Mouse (Mus musculus): ENCODE results near the gene Ap2m1.

Ap2m1 gene

GRCm38 (mm10) chr16:20528779-20529178, 6.5 kb upstream of the Ap2m1 start:
- in situ Hi-C loops (cut with MboI, MseI): loop anchor here in 1 of 2 experiments (10.0 kb wide), 1 partner anchor 896 kb away; the partner anchor contains the start of gene Vps8

DNA sequence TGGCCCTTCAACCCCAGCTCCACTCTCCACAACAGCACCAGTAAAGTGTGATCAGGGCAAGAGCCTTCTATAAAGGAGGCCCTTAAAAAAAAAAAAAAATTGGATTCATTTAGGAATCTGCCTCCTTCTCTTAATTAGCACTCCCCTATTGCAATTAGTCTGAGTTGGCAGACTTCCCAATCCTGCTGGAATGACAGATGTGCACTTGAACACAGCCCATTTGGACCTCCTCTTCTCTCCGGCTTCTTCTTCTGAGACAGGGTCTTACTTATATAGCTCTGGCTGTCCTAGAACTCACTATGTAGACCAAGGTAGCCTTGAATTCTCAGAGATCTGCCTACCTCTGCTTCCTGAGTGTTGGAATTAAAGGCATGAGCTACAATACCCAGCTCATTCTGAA, 5.9 kb upstream of the Ap2m1 start:
- in situ Hi-C loops (cut with MboI, MseI): loop anchor here in 1 of 2 experiments (10.0 kb wide), 1 partner anchor 895 kb away; the partner anchor contains the start of gene Vps8

- in situ Hi-C loops (cut with MboI, MseI): no loop called here
These were observed 4.3 kb upstream of the Ap2m1 start for GRCm38 (mm10) chr16:20530941-20531340.

GRCm38 (mm10) chr16:20534617-20535295, 522 bp upstream of the Ap2m1 start:
- in situ Hi-C loops (cut with MboI, MseI): no loop called here

DNA sequence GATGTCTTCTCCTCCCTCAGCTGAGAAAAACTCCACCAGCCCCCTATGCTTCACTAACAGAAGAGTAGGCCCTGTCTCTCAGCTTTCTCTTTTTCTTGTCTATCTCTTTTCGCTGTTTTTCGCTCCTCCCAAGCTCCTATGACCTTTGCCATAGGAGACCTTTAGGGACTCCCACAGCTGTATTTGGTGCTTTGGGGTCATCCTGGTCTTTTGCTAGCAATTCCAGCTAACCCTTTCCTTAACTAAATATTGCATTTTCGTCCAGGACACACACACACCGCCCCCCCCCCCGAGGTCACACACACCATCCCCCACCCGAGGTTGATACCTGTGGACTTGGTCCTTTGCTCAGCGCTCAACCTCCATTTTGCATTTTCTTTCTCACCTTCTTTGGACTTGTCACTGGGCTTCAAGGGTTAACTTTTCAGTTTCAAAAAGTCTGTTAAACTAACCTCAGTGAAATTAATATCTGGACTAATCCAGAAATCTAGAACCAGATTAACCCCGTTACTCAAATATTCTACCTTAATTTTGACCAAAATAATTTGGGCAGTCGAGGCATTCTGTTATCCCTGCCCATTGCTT, 895 bp downstream of the Ap2m1 start:
- in situ Hi-C loops (cut with MboI, MseI): no loop called here

- in situ Hi-C loops (cut with MboI, MseI): no loop called here
These were observed 1.8 kb downstream of the Ap2m1 start for GRCm38 (mm10) chr16:20537071-20537471.

DNA sequence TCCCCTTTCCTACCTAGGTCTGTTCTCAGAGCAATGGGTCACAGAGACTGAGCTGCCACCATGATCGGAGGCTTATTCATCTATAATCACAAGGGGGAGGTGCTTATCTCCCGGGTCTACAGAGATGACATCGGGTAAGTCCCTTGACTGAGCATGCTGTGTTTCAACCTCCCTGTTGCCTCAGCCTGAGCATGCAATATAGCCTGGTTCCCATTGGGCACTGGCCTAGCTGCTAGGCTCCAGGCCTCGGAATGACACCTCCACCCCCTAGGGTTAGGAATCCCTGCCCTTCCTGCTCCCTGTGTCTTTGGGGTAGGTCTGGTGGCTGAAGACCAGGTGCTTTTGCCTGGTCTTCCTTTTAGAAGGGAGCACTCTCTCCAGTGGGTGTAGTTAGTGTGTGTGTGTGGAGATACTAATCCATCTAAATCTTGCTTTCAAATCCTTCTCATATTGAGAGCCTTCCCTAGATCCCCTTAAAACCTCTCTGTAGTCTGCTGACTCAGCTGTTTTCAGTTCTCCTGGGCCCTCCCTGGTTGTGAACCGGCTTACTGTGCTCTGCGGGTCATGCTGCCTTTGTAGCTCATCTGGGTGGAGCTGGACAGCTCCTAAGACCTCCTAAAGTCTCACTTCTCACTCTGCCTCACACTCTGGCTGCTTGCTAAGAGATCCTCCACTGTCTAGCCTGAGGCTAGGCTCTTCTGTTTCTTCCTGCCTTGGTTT, 2.5 kb downstream of the Ap2m1 start:
- in situ Hi-C loops (cut with MboI, MseI): no loop called here

DNA sequence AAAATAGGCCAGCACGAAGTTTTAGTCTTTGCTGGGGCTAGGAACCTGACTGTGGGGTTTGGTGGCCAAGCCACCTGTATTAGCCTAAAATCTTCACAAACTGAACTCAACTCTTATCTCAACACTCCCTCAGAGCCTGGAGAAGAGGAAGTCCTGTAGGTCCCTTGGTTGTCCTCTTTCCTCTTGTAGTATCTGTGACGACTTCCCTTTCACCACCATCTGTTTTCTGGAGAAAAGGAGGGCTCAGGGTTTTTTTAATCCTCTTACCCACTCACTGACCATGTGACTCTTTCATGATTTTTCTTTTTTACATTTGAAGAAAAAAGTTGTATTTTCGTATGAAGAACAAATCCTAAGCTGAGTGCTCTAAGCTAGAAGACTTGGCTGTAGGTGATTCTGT, 4.4 kb downstream of the Ap2m1 start:
- in situ Hi-C loops (cut with MboI, MseI): loop anchor here (10.0 kb wide), 2 partner anchors 135 to 575 kb away; no protein-coding TSS in a partner anchor

DNA sequence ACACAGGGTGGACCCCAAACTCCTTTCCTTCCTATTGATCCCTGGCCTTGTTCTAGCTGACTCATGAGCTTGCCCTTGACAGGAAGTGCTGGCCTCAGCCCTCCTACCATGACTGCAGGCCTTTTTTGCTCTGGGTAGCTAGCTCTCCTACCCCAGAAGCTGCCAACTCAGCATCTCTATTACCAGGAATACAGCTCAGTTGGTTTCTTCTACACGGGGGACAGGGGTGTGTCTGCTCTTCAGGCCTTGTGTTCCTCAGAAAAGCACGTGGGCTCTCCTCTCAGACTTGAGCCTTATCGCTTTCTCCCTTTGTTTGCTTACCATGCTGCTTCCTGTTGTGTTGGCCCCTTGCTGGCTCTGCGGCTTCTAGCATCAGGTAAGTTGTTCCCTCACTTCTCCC, 5.2 kb downstream of the Ap2m1 start:
- in situ Hi-C loops (cut with MboI, MseI): loop anchor here (10.0 kb wide), 2 partner anchors 134 to 576 kb away; no protein-coding TSS in a partner anchor

DNA sequence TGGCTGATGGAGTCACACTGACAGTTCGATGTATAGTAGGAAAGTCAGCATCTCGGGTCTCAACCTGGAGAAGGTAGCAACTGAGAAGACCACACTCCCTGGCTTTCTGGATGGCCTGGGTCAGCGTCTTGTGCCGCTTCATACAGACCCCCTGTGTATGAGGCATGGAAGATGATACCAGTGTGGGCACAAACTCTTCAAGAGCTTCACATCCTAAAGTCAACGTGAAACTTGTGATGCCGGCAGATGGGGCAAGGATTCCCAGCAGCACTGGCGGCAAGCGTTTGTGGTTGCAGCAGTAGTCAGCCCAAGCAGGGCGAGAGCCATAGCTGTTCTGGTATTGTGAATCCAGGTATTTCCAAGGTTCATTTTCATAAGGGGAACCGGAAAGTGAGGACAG, 10.4 kb downstream of the Ap2m1 start:
- in situ Hi-C loops (cut with MboI, MseI): loop anchor here (5.0 to 10.0 kb wide), 4 partner anchors 38 to 581 kb away; no protein-coding TSS in a partner anchor

- in situ Hi-C loops (cut with MboI, MseI): loop anchor here (5.0 to 10.0 kb wide), 4 partner anchors 40 to 583 kb away; no protein-coding TSS in a partner anchor
These were observed 12.1 kb downstream of the Ap2m1 start for GRCm38 (mm10) chr16:20547423-20547822.

- in situ Hi-C loops (cut with MboI, MseI): loop anchor here (5.0 to 10.0 kb wide), 4 partner anchors 41 to 584 kb away; no protein-coding TSS in a partner anchor
These were observed 13.0 kb downstream of the Ap2m1 start, which contains the start of gene Abcf3 for GRCm38 (mm10) chr16:20548096-20548948. Abcf3 (plus strand) TSS chr16:20548577.

DNA sequence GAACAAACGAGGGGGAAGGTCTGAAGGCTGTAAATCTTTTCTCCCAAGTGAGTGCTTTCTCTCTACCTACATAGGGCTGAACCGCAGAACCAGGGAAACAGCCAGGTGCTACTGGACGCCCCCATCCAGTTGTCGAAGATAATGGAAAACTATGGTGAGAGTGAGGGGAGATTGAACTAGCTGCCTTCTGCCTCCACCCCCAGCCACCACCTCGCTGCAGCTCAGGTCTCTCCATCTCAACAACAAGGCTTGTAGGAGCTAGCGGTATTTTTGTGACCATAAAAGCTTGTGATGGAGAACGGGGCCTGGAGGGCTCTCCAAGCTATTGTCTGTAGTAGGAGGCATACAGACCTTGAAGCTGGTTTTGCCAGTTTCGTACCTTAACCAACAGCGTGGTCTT, 13.9 kb downstream of the Ap2m1 start:
- in situ Hi-C loops (cut with MboI, MseI): loop anchor here (5.0 to 10.0 kb wide), 4 partner anchors 42 to 584 kb away; no protein-coding TSS in a partner anchor

GRCm38 (mm10) chr16:20551691-20552090, 16.4 kb downstream of the Ap2m1 start:
- in situ Hi-C loops (cut with MboI, MseI): no loop called here

- in situ Hi-C loops (cut with MboI, MseI): no loop called here
These were observed 17.3 kb downstream of the Ap2m1 start for GRCm38 (mm10) chr16:20552594-20552993.

GRCm38 (mm10) chr16:20555000-20555399, 19.7 kb downstream of the Ap2m1 start:
- in situ Hi-C loops (cut with MboI, MseI): no loop called here

- in situ Hi-C loops (cut with MboI, MseI): no loop called here
These were observed 22.1 kb downstream of the Ap2m1 start for GRCm38 (mm10) chr16:20557381-20557780.

DNA sequence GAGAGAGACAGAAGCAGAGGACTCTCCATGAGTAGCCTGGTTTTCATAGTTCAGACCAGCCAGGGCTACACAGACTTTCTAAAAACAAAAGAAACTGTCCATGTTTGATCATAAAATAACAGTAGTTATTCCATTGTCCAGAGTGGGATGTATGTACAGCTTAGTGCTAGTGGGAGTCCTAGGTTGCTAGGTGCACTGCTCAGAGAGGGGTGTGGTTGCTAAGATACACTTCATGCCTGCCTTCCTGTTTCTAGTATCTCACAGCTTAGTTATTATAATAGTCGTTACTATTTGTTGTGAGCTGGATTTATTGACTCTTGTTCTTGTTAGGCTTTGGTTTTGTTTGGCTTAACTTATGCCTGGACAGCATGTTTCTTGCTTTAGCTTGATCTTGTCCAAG, 29.8 kb downstream of the Ap2m1 start:
- in situ Hi-C loops (cut with MboI, MseI): loop anchor here in 1 of 2 experiments (10.0 kb wide), 1 partner anchor 500 kb away; no protein-coding TSS in a partner anchor

GRCm38 (mm10) chr16:20589366-20589938, 54.2 kb downstream of the Ap2m1 start, which contains the start of gene Vwa5b2:
Vwa5b2 (plus strand) TSS chr16:20589471.
- in situ Hi-C loops (cut with MboI, MseI): no loop called here

GRCm38 (mm10) chr16:20589939-20590679, 54.8 kb downstream of the Ap2m1 start:
- in situ Hi-C loops (cut with MboI, MseI): no loop called here
